Mouse (Mus musculus): ENCODE measurements at regions not wholly inside any gene's neighbourhood (a gene's known extent, or its start where the extent isn't known, plus 50 kb on each side); places are given as distances from the start of the nearest gene placed in this dataset.

DNA sequence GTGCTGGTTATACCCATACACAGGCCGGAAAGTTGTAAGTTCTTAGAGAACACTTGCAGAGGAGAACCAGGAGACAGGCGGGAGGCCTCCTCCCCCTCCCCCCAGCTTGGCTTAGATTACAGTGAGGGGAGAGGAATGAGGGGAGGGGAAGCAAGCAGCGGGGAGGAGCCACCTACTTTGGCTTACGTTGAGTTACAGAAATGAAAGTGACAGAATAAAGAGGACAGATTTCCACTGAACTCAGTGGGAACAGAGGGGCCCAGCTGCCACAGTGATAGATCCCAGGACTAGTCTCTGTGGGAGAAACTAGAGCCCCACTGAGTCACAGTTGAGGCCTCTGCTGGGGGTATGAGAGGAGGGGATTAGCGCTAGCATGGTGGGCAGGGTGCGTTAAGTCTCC, 86.5 kb upstream of the Gm11983 start:
- peak; percentile 42 for DNase-seq

GRCm38 (mm10) chr11:6918546-6918945, 81.1 kb upstream of the Gm11983 start:
- no peak for DNase-seq

- DNase-seq = no peak
These were observed 68.2 kb upstream of the Gm11983 start for GRCm38 (mm10) chr11:6905630-6906029.

DNA sequence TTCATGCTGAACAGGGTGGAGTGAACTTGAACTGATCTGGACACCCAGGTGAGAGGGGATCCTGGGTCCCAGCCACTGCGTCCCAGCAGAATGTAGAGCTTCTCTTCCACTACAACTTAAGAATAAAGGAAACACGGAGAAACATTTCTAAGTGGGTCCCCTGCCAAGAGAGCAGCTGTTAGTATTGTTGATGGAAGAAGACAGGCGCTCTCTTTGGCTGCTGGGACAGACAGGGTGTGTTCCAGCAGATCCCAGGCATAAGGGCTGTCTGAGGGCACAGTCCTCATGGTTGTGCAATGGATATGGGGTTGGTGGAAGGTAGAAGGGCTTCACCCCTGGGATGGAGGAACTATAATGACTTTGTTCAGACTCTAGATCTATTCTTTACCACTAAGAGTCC, 65.5 kb upstream of the Gm11983 start:
- DNase-seq = peak; percentile 30

DNA sequence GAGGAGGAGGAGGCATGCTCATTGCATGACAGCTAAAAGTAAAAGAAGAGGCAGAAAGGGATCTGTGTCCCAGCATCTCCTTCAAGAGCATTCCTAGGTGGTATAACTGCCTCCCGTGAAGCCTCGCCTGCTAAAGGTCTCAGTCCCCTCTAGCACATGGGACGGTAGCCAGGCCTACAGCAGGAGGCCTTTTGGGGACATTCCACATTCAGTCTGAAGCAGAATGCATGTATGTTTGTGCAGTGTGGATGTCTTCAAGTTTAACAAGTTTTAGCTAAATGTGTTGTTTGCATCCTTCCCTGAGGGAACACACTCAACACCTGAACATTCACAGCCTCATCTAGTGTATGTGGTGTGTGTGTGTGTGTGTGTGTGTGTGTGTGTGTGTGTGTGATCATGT, 64.8 kb upstream of the Gm11983 start:
- DNase-seq = no peak

DNA sequence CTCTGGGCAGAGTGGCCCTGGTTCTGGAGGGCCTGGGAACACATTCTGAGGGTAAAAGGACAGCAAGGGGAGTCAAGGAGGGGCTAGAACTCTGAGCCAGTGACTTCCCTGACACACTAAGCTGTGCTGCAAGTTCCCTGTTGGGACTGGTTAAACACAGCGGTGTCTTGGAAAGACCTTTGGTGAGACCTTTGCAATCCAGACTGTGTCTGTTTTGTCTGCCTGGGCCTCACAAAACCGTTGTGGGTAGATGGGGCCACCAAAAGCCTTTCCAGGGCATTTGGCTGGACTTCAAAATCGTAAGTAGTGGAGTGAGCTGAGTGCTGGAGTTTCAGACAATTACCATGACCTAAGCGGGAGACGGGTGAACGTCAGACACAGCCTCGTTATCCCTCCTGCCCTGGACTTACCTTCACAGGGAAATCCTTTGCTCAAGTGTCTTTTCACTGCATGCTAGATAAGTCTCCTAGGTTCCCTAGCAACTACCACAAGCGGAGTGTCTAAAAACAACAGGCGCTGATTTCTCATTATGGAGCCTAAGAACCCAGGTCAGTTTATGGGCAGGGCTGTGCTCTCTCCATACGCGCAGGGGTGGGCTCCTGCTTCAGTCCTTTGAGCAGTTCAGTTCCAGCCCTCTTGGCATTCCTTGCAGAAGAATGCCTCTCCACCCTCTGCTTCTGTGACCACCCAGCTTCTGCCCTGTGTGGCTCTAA, 63.5 kb upstream of the Gm11983 start:
- DNase-seq = no peak

DNA sequence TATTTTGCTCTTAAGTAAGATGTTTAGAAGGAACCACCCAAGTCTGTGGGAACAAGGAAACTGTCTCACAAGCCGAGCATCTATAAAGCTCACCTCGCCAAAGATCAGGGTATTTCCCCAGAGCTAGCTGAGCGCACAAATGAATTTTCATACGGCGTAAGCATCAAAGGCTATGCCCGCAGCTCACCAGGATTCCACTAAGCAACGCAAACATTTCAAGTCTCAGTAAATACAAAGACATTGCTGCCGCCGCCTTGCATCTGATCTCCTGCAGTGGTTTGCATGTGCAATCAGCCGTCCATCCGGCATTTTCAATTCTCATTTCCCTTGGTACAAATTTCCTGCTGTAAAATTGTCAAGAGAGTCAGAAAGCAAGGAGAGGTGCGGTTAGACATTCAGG, 62.9 kb upstream of the Gm11983 start:
- no peak for DNase-seq

- DNase-seq = no peak
These were observed 62.0 kb upstream of the Gm11983 start for GRCm38 (mm10) chr11:6899271-6900005.

DNA sequence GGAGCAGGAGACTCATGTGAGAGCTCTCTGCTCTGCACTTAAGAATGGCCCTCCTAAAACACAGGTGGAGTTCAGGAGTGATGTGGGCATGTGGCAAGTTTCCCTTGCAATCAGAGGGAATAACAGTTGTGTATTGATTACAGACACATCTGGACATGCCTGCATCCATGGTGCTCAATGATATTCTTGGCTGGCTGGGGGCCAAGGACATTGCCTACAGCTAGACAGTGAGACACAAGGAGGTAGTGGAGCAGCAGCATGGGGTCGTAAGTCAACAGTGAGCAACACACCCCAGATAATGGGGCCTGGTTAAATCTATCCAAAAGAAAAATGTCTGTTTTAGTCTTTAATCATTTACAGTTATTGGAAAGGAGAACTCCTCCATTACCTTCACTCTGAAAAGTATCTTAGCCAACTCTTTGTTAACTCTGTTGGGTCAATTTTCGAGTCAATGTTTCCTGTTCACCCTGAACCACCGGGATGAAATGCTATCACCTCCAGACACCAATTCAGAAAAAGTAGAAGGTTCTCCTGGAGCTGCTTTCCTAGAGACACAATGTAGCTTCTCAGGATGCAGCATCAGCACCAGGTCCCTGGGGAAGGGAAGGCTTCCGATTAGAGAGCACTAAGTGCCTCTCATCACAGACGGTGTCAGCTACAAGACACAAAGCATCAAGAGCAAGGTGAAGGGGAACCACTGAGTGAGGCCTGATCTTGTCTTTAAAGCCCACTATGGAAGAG, 61.1 kb upstream of the Gm11983 start:
- DNase-seq = no peak

DNA sequence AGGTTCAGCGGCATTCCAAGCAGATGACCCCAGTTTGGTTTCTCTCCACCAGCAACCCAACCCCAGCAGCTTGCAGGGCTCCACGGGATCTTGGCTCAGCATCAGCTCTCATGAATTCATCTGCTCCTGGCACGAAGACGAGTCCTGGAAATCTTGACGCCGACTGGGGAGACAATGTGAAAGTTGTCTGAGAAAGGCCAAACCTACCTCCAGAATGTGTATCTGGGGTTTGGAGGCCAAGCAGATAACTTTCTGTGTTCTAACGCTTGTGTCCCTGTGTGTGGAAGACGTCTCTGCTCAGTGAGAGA, 58.3 kb upstream of the Gm11983 start:
- peak; percentile 31 for DNase-seq

DNA sequence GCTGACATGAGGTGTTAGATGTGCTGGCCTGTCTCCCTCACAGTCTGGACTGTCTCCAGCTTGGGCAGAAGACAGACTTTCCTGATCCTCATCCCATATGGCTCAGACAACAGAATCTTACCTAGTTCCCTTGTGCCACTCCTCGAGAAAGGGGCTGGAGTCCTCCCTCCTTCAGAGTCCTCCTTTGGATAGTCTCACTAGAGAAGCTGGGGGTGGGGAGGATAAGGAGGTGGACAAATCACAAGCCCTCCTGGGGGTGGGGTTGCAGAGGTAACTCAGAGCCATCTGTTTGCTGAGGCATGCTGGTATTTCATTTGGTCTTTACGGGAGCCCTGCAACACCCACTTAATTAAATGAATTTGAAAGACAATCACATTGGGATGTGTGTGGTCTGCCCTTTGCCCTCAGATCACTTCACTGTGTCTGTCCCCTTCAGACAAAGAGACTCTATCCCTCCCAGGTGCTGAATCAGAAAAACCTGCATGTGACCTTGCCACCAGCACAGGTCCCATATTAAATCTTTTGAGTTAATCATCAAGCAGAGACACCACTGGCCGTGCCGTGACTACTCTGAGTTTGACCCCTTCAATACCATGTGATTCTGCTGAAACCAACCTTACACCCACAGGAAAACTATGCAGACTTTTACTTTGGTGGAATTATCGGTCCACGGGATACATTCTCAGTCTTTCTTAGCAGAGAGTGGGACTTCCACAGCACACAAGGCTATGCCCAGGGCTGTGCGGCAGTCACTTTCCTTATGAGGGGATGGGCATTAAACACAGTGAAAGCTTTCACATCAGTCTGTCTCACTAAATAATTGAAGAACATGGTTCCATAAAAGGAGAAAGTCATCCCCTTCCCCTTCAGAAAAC, 57.7 kb upstream of the Gm11983 start:
- no peak for DNase-seq

DNA sequence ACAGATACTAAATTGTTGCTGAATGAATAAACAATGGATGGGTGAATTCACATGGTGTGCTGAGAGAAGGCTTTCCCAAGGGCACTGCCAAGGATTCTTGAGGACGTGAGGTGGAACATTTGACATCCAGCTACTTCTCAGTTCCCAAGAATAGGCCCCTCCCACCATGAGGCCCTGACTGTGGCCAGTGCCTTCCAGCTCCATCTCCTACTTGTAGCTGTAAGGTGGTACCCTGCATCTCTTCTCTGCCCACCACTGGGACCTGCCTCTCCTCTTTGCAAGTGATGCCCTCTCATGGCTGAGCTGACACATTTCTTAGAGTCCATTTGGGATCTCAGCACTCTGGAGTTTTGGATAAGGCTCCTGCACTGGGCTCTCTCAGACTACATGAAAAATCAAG, 56.3 kb upstream of the Gm11983 start:
- DNase-seq = no peak

GRCm38 (mm10) chr11:6893063-6893462, 55.6 kb upstream of the Gm11983 start:
- no peak for DNase-seq

DNA sequence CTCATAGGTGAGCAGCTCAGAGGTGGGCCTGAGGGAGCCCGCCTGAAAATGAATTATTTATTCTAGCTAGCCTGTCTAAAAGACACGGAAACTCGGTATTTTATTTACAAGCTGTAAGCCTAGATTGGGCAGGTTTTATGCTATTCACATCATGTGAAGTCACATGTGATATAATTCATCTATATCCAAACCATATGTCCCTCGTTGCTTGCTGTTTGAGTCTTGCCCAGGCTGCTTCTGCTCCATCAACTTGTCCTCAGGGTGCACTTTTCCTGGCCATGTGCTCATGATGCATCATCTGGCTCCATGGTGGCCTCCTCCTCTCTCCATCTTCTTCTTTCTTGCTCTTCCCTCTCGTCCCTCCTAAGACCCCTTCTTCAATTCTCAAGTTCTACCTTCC, 53.0 kb upstream of the Gm11983 start:
- no peak for DNase-seq

- DNase-seq = no peak
These were observed 52.3 kb upstream of the Gm11983 start for GRCm38 (mm10) chr11:6889660-6890185.

- DNase-seq = no peak
These were observed 51.7 kb upstream of the Gm11983 start for GRCm38 (mm10) chr11:6889120-6889519.

All from lung, postnatal 10 days (tissue).